Mouse (Mus musculus): ENCODE data around the gene Nos1ap. TPM values are rescaled to one million over a fixed set of nuclear protein-coding genes. Genes with fewer than 3 reads are reported as not detected.
A peak's percentile ranks its signal among the peaks of the same experiment; 100 is the strongest.

Gene Nos1ap
- 16.3 and 19.5 TPM in 2 replicates for polyA plus RNA-seq (2015; fragmentation: Nextera tagmentation; extraction: Ambion mirVana)

GRCm38 (mm10) chr1:170589219-170590040, at the start of gene Nos1ap:
Gene Nos1ap (minus strand): TSS chr1:170589861.
- 0 out of 2 replicates have a peak, but pooled peaks cover 4% of the 10 kb centered on the region for H3K36me3 ChIP-seq (ENCODE audit: insufficient read depth, low read length)

GRCm38 (mm10) chr1:170638941-170639340, 49.3 kb upstream of the Nos1ap start:
- Histone ChIP-seq H3K4me3 (replicated peaks; ENCODE audit: low read depth, low read length) (no peak overlapping the region), H3K4me2 (ENCODE audit: low read length) (no peak overlapping the region), H3K27me3 (ENCODE audit: insufficient read depth, low read length) (no peaks in the 10 kb centered on the region), H3K4me1 (replicated peaks; ENCODE audit: insufficient read depth, low read length) (no peaks in the 10 kb centered on the region; the same call in 1 of the 2 replicates), H3K36me3 (ENCODE audit: insufficient read depth, low read length) (no peaks in the 10 kb centered on the region), H3K9me3 (replicated peaks; ENCODE audit: low read length) (no peaks in the 10 kb centered on the region), H3K9ac (ENCODE audit: low read depth, low read length) (no peak overlapping the region), H3K27ac (no peak overlapping the region)
- 77% methylated on average over 7 of the region's 7 CpGs for WGBS
- no peak for ATAC-seq (replicated peaks; ENCODE audit: low FRiP score, low read depth)
- no peak for TF ChIP-seq CTCF (IDR thresholded peaks at IDR 0.05; ENCODE audit: low read depth)
- no peak for DNase-seq (ENCODE audit: low spot score)

More at GRCm38 (mm10) chr1:170589219-170590040, at the start of gene Nos1ap:
- Histone ChIP-seq H3K4me2 (ENCODE audit: low read length) (peak within 1 kb of the TSS; percentile 98), H3K4me1 (replicated peaks; ENCODE audit: insufficient read depth, low read length) (0 out of 2 replicates have a peak, but pooled peaks cover 3% of the 10 kb centered on the region), H3K9me3 (replicated peaks; ENCODE audit: low read length) (no peaks in the 10 kb centered on the region; the same call in 1 of the 2 replicates), H3K9ac (ENCODE audit: low read depth, low read length) (peak within 1 kb of the TSS; percentile 86), H3K27ac (peak within 1 kb of the TSS; percentile 76), H3K4me3 (replicated peaks; ENCODE audit: low read depth, low read length) (peak within 1 kb of the TSS; percentile 91), H3K27me3 (ENCODE audit: insufficient read depth, low read length) (no peaks in the 10 kb centered on the region)
- TF ChIP-seq CTCF (IDR thresholded peaks at IDR 0.05; ENCODE audit: low read depth), result no peak
- under 1% methylated on average over 86 of the region's 106 CpGs for WGBS
- ATAC-seq (replicated peaks; ENCODE audit: low FRiP score, low read depth) (peak; percentile 90), DNase-seq (ENCODE audit: low spot score) (peak; percentile 76)

GRCm38 (mm10) chr1:170632856-170633255, 43.2 kb upstream of the Nos1ap start:
- H3K9me3 ChIP-seq (replicated peaks; ENCODE audit: low read length), result no peaks in the 10 kb centered on the region
- no peak overlapping the region for H3K4me2 ChIP-seq (ENCODE audit: low read length)
- no peaks in the 10 kb centered on the region for H3K4me1 ChIP-seq (replicated peaks; ENCODE audit: insufficient read depth, low read length)
- H3K27ac ChIP-seq, result no peak overlapping the region
- TF ChIP-seq CTCF (IDR thresholded peaks at IDR 0.05; ENCODE audit: low read depth), result no peak
- H3K4me3 ChIP-seq (replicated peaks; ENCODE audit: low read depth, low read length), result no peak overlapping the region
- H3K36me3 ChIP-seq (ENCODE audit: insufficient read depth, low read length), result no peaks in the 10 kb centered on the region
- no peaks in the 10 kb centered on the region for H3K27me3 ChIP-seq (ENCODE audit: insufficient read depth, low read length)
- ATAC-seq (replicated peaks; ENCODE audit: low FRiP score, low read depth) (no peak), DNase-seq (ENCODE audit: low spot score) (no peak)
- WGBS, result 71% methylated on average over 4 of the region's 4 CpGs
- H3K9ac ChIP-seq (ENCODE audit: low read depth, low read length), result no peak overlapping the region

GRCm38 (mm10) chr1:170632385-170632784, 42.7 kb upstream of the Nos1ap start:
- DNase-seq (ENCODE audit: low spot score) (peak; percentile 92), ATAC-seq (replicated peaks; ENCODE audit: low FRiP score, low read depth) (no peak; the same call in 1 of the 2 replicates)
- 7% methylated on average over 3 of the region's 3 CpGs for WGBS
- no peak overlapping the region for H3K4me3 ChIP-seq (replicated peaks; ENCODE audit: low read depth, low read length)
- peak; percentile 100 for TF ChIP-seq CTCF (IDR thresholded peaks at IDR 0.05; ENCODE audit: low read depth)
- no peak overlapping the region for H3K9ac ChIP-seq (ENCODE audit: low read depth, low read length)
- no peaks in the 10 kb centered on the region for H3K27me3 ChIP-seq (ENCODE audit: insufficient read depth, low read length)
- H3K4me1 ChIP-seq (replicated peaks; ENCODE audit: insufficient read depth, low read length), result no peaks in the 10 kb centered on the region
- no peak overlapping the region for H3K4me2 ChIP-seq (ENCODE audit: low read length)
- H3K27ac ChIP-seq, result no peak overlapping the region
- no peaks in the 10 kb centered on the region for H3K9me3 ChIP-seq (replicated peaks; ENCODE audit: low read length)
- H3K36me3 ChIP-seq (ENCODE audit: insufficient read depth, low read length), result no peaks in the 10 kb centered on the region

GRCm38 (mm10) chr1:170631571-170631970, 41.9 kb upstream of the Nos1ap start:
- no peaks in the 10 kb centered on the region for H3K27me3 ChIP-seq (ENCODE audit: insufficient read depth, low read length)
- no peak for ATAC-seq (replicated peaks; ENCODE audit: low FRiP score, low read depth)

GRCm38 (mm10) chr1:170630489-170630888, 40.8 kb upstream of the Nos1ap start:
- no peaks in the 10 kb centered on the region for H3K4me1 ChIP-seq (replicated peaks; ENCODE audit: insufficient read depth, low read length)
- H3K4me2 ChIP-seq (ENCODE audit: low read length), result no peak overlapping the region
- H3K27me3 ChIP-seq (ENCODE audit: insufficient read depth, low read length), result no peaks in the 10 kb centered on the region
- H3K36me3 ChIP-seq (ENCODE audit: insufficient read depth, low read length), result no peaks in the 10 kb centered on the region
- no peak overlapping the region for H3K27ac ChIP-seq
- H3K4me3 ChIP-seq (replicated peaks; ENCODE audit: low read depth, low read length), result no peak overlapping the region
- no peaks in the 10 kb centered on the region for H3K9me3 ChIP-seq (replicated peaks; ENCODE audit: low read length)
- no peak for ATAC-seq (replicated peaks; ENCODE audit: low FRiP score, low read depth)
- DNase-seq (ENCODE audit: low spot score), result no peak
- no peak overlapping the region for H3K9ac ChIP-seq (ENCODE audit: low read depth, low read length)
- TF ChIP-seq CTCF (IDR thresholded peaks at IDR 0.05; ENCODE audit: low read depth), result no peak
- 85% methylated on average over 4 of the region's 4 CpGs for WGBS

More at GRCm38 (mm10) chr1:170631571-170631970, 41.9 kb upstream of the Nos1ap start:
- Histone ChIP-seq H3K27ac (no peak overlapping the region), H3K4me2 (ENCODE audit: low read length) (no peak overlapping the region), H3K4me3 (replicated peaks; ENCODE audit: low read depth, low read length) (no peak overlapping the region), H3K36me3 (ENCODE audit: insufficient read depth, low read length) (no peaks in the 10 kb centered on the region), H3K9me3 (replicated peaks; ENCODE audit: low read length) (no peaks in the 10 kb centered on the region), H3K9ac (ENCODE audit: low read depth, low read length) (no peak overlapping the region), H3K4me1 (replicated peaks; ENCODE audit: insufficient read depth, low read length) (no peaks in the 10 kb centered on the region)
- DNase-seq (ENCODE audit: low spot score), result no peak
- 94% methylated on average over 5 of the region's 5 CpGs for WGBS
- TF ChIP-seq CTCF (IDR thresholded peaks at IDR 0.05; ENCODE audit: low read depth), result no peak
